Mouse (Mus musculus): ENCODE measurements around the gene Scaf1.

- TF ChIP-seq FLI1 (IDR thresholded peaks at IDR 0.05; ENCODE audit: low read length) (no peak), GATA1 (IDR thresholded peaks at IDR 0.05; ENCODE audit: borderline replicate concordance, low read length) (no peak)
Observed at GRCm38 (mm10) chr7:44958208-44958607, 58.0 kb downstream of the Scaf1 start.

Measured in megakaryocyte, embryonic 14.5 days (primary cell).